Mouse (Mus musculus) liver, embryonic 11.5 days (tissue): ENCODE data around the gene Spag16. TPM values are rescaled to one million over a fixed set of nuclear protein-coding genes. Genes with fewer than 3 reads are reported as not detected.
"Not testable (repeated sequence)": the region's sequence is repeated elsewhere in the genome, so short reads cannot be mapped to it uniquely, and the experiment has no call there.

Source experiments
- ATAC-seq: fragments of 200-750 bp; cut with Nextera tagmentation; replicated peaks from 2 replicates; pipeline ENCODE4 v1.8.0; 2017; ENCODE audit warnings: moderate number of reproducible peaks, mild to moderate bottlenecking, moderate TSS enrichment, moderate library complexity; ENCODE audit not compliant: low FRiP score
- DNase-seq: peaks from one replicate; pipeline ENCODE4 v3.0.0-alpha.2; 2017; ENCODE audit warnings: low spot score
- H3K27ac ChIP-seq: fragments of 300-500 bp; sonication (generic); 2 replicates; pipeline ENCODE4 v1.5.1; 2014; ENCODE audit warnings: mild to moderate bottlenecking, low read depth, low read length, control low read depth
- H3K27me3 ChIP-seq: fragments of 300-500 bp; sonication (generic); replicated peaks from 2 replicates; pipeline ENCODE4 v1.6.1; 2014; ENCODE audit warnings: low read length, mixed read lengths; ENCODE audit not compliant: control insufficient read depth, insufficient read depth
- H3K36me3 ChIP-seq: fragments of 300-500 bp; sonication (generic); 2 replicates; pipeline ENCODE4 v1.6.1; 2014; ENCODE audit warnings: mild to moderate bottlenecking, low read length, moderate library complexity, mixed read lengths; ENCODE audit not compliant: control insufficient read depth, insufficient read depth
- H3K4me1 ChIP-seq: fragments of 300-500 bp; sonication (generic); replicated peaks from 2 replicates; pipeline ENCODE4 v1.6.1; 2014; ENCODE audit warnings: low read length, mixed read lengths; ENCODE audit not compliant: control insufficient read depth, insufficient read depth
- H3K4me2 ChIP-seq: fragments of 300-500 bp; sonication (generic); 2 replicates; pipeline ENCODE4 v1.6.1; 2014; ENCODE audit warnings: mild to moderate bottlenecking, control low read depth, moderate library complexity
- H3K4me3 ChIP-seq: fragments of 300-500 bp; sonication (generic); 2 replicates; pipeline ENCODE4 v1.5.1; 2014; ENCODE audit warnings: low read depth, low read length, control low read depth
- H3K9ac ChIP-seq: fragments of 300-500 bp; sonication (generic); 2 replicates; pipeline ENCODE4 v1.6.1; 2014; ENCODE audit warnings: low read depth, low read length, control low read depth
- H3K9me3 ChIP-seq: fragments of 300-500 bp; sonication (generic); 2 replicates; pipeline ENCODE4 v1.6.1; 2016; ENCODE audit warnings: low read length, inconsistent platforms, mixed read lengths; ENCODE audit not compliant: control insufficient read depth
- WGBS: fragments of 180-500 bp; shearing (Covaris S2); extraction: QIAGEN DNeasy Blood & Tissue Kit; methylation state at CpG from one replicate; pipeline ENCODE4 v1.1.7; 2014; 5-methylcytosine and 5-hydroxymethylcytosine counted together
- polyA plus RNA-seq: library from polyadenylated mRNA; unstranded; fragments of >200 nt; fragmentation: Nextera tagmentation; extraction: Ambion mirVana; gene quantifications from 2 replicates; pipeline ENCODE4 v1.2.1, GENCODE M21; 2014

Spag16 gene
- polyA plus RNA-seq, 1 experiment from 2014 or later: 0.25 TPM

DNA sequence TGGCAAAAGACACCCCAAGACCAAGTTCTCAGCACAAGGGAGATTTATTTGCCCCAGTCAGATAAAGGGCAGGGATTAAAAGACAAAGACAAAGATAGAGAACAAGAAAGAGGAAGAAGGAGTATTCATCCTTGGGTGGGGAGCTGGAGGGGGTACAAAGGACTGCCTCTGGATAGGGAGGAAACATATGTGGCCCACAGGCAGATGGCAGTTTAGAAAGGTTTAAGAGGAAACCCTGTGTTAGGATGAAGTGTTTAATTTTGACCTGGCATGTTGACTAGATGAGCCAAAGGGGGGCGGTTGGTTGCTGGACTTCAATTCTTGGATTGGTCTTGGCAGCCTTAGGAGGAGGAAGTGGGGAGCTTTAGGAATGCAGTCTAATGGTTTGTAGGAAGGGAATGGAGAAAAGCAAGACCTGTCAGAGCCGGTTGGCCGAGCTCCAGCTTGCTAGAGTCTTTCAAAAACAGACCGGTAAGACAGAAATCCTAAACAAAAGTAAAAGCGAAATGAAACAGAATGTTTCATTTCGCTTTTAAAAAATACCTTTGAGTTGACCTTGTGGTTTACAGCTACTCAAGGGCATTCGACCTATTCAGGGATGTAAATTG, 2.2 kb downstream of the Spag16 start:
- Histone ChIP-seq H3K4me1 (no peaks in the 10 kb centered on the region), H3K27me3 (no peaks in the 10 kb centered on the region), H3K4me3 (no peak overlapping the region), H3K4me2 (no peak overlapping the region), H3K9me3 (no peaks in the 10 kb centered on the region), H3K36me3 (no peaks in the 10 kb centered on the region), H3K9ac (no peak overlapping the region), H3K27ac (no peak overlapping the region)
- DNase-seq (no peak), ATAC-seq (no peak)
- 83% methylated on average over 7 of the region's 7 CpGs for WGBS

- ATAC-seq: no peak
- 48% methylated on average over 1 of the region's 1 CpGs for WGBS
Observed at GRCm38 (mm10) chr1:69830586-69830985, 3.8 kb downstream of the Spag16 start.

GRCm38 (mm10) chr1:69831002-69831401, 4.2 kb downstream of the Spag16 start:
- no peak overlapping the region for H3K9ac ChIP-seq
- H3K27me3 ChIP-seq: no peaks in the 10 kb centered on the region
- no peaks in the 10 kb centered on the region for H3K9me3 ChIP-seq
- no peak for ATAC-seq
- 68% methylated on average over 2 of the region's 2 CpGs for WGBS
- no peaks in the 10 kb centered on the region for H3K36me3 ChIP-seq
- no peak for DNase-seq
- H3K4me1 ChIP-seq: no peaks in the 10 kb centered on the region
- H3K4me2 ChIP-seq: no peak overlapping the region
- no peak overlapping the region for H3K27ac ChIP-seq
- no peak overlapping the region for H3K4me3 ChIP-seq

More at GRCm38 (mm10) chr1:69830586-69830985, 3.8 kb downstream of the Spag16 start:
- H3K4me1 ChIP-seq: no peaks in the 10 kb centered on the region
- no peak overlapping the region for H3K9ac ChIP-seq
- H3K36me3 ChIP-seq: no peaks in the 10 kb centered on the region
- no peak overlapping the region for H3K27ac ChIP-seq
- DNase-seq: no peak
- no peak overlapping the region for H3K4me2 ChIP-seq
- no peak overlapping the region for H3K4me3 ChIP-seq
- H3K27me3 ChIP-seq: no peaks in the 10 kb centered on the region
- H3K9me3 ChIP-seq: no peaks in the 10 kb centered on the region

- WGBS: 80% methylated on average over 4 of the region's 4 CpGs
- H3K9ac ChIP-seq, H3K4me1 ChIP-seq, H3K36me3 ChIP-seq, H3K4me2 ChIP-seq, H3K4me3 ChIP-seq, H3K27ac ChIP-seq, ATAC-seq, H3K27me3 ChIP-seq, H3K9me3 ChIP-seq, DNase-seq: not testable (repeated sequence)
Observed at GRCm38 (mm10) chr1:69833476-69833875, 6.7 kb downstream of the Spag16 start.

DNA sequence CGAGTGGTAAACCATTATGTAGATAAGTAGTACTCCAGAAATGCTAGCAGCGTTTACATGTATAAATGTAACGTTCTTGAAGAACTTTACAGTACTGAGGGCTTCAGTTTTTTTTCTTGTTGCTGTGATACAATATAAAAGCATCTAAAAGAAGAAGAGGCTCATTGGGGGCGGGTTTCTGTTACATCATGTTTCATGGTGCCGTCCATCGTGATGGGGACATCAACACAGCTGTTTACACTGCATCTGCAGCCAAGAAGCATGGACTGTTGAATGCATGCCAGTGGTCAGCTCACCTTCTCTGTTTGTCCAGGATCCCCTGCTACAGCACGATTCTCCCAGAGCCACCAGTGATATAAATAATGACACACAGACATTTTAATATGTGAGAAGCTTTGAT, 26.7 kb downstream of the Spag16 start:
- Histone ChIP-seq H3K4me2 (no peak overlapping the region), H3K9me3 (no peaks in the 10 kb centered on the region), H3K36me3 (no peaks in the 10 kb centered on the region), H3K27ac (no peak overlapping the region), H3K9ac (no peak overlapping the region), H3K4me1 (no peaks in the 10 kb centered on the region), H3K4me3 (no peak overlapping the region), H3K27me3 (no peaks in the 10 kb centered on the region)
- 79% methylated on average over 7 of the region's 7 CpGs for WGBS
- DNase-seq (no peak), ATAC-seq (no peak)

DNA sequence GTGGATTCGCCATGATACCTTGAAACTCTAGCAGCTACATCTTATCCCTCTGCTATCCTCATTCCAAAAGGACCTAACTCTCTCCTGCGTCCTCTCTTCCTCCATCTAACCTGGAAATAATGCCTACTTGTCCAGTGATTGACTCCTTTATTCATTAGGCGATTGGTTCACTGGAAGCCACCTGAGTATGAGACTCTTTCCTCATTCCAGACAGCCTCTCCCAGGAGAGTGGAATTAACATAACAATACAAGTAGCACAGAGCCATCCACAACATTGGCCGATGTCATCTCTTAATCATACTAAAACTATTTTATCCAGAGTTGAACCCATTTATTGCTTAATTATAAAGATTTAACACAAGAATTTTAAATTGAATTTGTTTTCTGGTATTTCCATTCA, 41.0 kb downstream of the Spag16 start:
- Histone ChIP-seq H3K9me3 (no peaks in the 10 kb centered on the region), H3K36me3 (no peaks in the 10 kb centered on the region), H3K27ac (no peak overlapping the region), H3K4me2 (no peak overlapping the region), H3K9ac (no peak overlapping the region), H3K4me1 (no peaks in the 10 kb centered on the region), H3K4me3 (no peak overlapping the region), H3K27me3 (no peaks in the 10 kb centered on the region)
- ATAC-seq (no peak), DNase-seq (no peak)
- WGBS: 83% methylated on average over 4 of the region's 4 CpGs

DNA sequence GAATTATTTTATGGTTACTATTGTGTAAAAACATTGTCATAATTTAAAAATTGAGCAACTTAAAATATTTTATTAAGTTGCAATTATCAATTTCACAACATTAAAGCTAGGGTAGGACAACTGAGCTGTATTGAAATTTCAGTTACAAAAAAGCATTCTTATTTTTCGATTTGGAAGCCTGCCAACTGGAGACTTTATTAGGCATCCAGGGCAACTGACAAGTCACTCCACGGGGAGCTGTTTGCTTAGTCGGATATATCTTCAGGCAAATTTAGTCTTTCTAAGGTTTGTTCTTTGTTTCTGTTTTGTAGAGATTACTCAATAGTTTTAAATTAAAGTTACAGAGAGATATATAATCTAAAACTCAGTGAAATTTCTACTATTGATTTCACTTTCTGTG, 129.8 kb downstream of the Spag16 start:
- H3K27me3 ChIP-seq: no peaks in the 10 kb centered on the region
- H3K36me3 ChIP-seq: no peaks in the 10 kb centered on the region
- no peaks in the 10 kb centered on the region for H3K4me1 ChIP-seq
- H3K4me2 ChIP-seq: no peak overlapping the region
- H3K9ac ChIP-seq: no peak overlapping the region
- ATAC-seq (no peak), DNase-seq (no peak)
- no peaks in the 10 kb centered on the region for H3K9me3 ChIP-seq
- no peak overlapping the region for H3K4me3 ChIP-seq
- 71% methylated on average over 3 of the region's 3 CpGs for WGBS
- no peak overlapping the region for H3K27ac ChIP-seq

GRCm38 (mm10) chr1:69996874-69997273, 170.1 kb downstream of the Spag16 start:
- Histone ChIP-seq H3K36me3 (no peaks in the 10 kb centered on the region), H3K27me3 (no peaks in the 10 kb centered on the region), H3K4me3 (no peak overlapping the region), H3K4me2 (no peak overlapping the region), H3K27ac (no peak overlapping the region), H3K4me1 (no peaks in the 10 kb centered on the region), H3K9ac (no peak overlapping the region), H3K9me3 (no peaks in the 10 kb centered on the region)
- DNase-seq: no peak
- no peak for ATAC-seq

DNA sequence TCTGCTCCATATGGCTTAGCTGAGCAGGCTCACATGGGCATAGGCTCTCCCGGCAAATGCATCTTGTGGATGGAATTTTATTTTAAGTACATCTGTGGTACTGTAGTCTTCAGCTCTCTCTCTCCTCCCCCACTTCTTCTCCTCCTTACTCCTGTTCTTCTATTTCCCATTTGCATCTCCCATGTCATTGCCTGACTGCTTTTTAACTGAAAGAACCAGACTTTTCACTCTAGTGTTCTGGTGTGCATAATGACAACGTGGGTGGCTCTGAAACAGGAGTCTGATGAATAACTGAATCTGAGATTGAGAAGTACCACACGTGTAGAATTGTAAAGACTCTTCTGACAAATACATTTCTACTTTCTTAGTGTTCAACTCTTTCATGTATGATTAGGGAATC, 186.2 kb downstream of the Spag16 start:
- Histone ChIP-seq H3K9ac (no peak overlapping the region), H3K4me2 (no peak overlapping the region), H3K27ac (no peak overlapping the region), H3K27me3 (no peaks in the 10 kb centered on the region), H3K36me3 (no peaks in the 10 kb centered on the region), H3K4me1 (no peaks in the 10 kb centered on the region), H3K9me3 (no peaks in the 10 kb centered on the region), H3K4me3 (no peak overlapping the region)
- no peak for DNase-seq
- WGBS: 81% methylated on average over 3 of the region's 3 CpGs
- ATAC-seq: no peak
